Comparison of ENCODE assay signal across 14 mouse cellular contexts in the genomic region with DNA sequence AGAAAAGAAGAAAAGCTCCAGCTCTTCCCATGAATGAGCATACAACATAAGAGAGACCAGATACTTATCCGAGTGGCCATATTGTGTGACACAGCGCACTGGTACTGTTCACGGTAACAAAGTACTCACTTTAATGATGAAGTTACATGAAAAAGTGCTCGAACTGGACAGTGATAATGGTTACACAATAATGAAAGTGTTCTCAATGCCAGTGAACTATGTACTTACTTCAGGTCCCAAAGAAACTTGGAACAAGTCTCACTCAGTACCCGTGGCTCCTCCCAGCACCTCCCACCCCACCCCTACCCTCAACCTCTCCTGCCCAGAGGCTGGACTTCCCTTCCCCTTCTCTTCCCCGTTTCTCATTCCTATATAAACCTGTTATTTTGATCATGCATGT.
"Had no signal": no experiment of that assay in that cellular context is flagged by ENCODE, and none has a peak within 500 bp of the region (broad histone marks: within the 10 kb centered on the region; RNA-seq: fewer than 3 reads in every experiment).

No protein-coding gene starts in this region.

- H3K4me1 ChIP-seq: lung, embryonic 15.5 days; midbrain, embryonic 10.5 days; midbrain, embryonic 13.5 days had no signal

- ATAC-seq: intestine, postnatal 0 days; midbrain, embryonic 13.5 days had no signal

- H3K4me3 ChIP-seq: left cerebral cortex, adult 2 months; liver, embryonic 13.5 days; lung, embryonic 15.5 days; megakaryocyte, embryonic 14.5 days; midbrain, embryonic 10.5 days; midbrain, embryonic 13.5 days had no signal

- H3K4me2 ChIP-seq: liver, embryonic 13.5 days; lung, embryonic 15.5 days; midbrain, embryonic 13.5 days had no signal

- DNase-seq: kidney, postnatal 10 days; layer of hippocampus, postnatal 36 days; liver, embryonic 13.5 days; lung, postnatal 36 days; thymus, adult 2 months; thymus, postnatal 14 days; thymus, postnatal 4 days had no signal

- H3K27ac ChIP-seq: left cerebral cortex, adult 2 months; liver, embryonic 13.5 days; lung, embryonic 15.5 days; midbrain, embryonic 10.5 days; midbrain, embryonic 13.5 days; stomach, postnatal 0 days had no signal

- H3K9ac ChIP-seq: liver, embryonic 13.5 days; lung, embryonic 15.5 days; midbrain, embryonic 13.5 days had no signal

- H3K27me3 ChIP-seq: liver, embryonic 13.5 days; lung, embryonic 15.5 days; megakaryocyte, embryonic 14.5 days; midbrain, embryonic 13.5 days had no signal

- H3K36me3 ChIP-seq: liver, embryonic 13.5 days; lung, embryonic 15.5 days; midbrain, embryonic 10.5 days; midbrain, embryonic 13.5 days had no signal

- H3K9me3 ChIP-seq: liver, embryonic 13.5 days; lung, embryonic 15.5 days; midbrain, embryonic 10.5 days; midbrain, embryonic 13.5 days had no signal
